In the genomic region with DNA sequence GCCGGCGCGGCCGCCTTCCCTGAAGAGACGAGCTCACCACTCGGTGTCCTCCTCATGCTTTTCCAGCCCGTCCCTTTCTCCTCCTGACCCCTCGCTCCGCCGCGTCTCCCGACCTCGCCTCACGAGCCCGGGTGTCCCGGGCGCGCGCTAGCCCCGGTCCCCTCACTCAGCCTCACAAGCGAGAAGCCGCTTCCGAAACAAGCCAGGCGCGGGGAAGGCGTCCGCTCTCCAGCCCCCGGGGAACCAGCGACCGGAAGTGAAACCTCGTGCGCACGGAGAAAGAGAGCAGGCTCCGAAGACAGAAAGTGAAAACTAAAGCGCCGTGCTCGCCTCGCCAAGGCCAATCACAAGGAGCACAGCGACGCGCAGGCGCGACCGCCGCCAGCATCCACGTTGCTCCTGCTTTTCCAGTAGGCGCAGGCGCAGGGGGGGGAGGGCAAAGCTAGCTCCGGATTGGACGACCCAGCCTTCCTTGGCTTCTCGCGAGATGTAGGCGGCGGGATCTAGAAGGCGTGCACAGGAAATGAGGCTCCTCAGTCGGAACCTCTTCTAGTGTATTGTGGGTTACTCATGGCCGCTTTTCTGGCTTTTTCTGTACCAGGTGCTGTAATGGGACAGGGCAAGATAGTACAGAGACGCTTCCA, we compare ENCODE assay signal across 8 mouse cellular contexts. TPM values are rescaled to one million over a fixed set of nuclear protein-coding genes. Genes with fewer than 3 reads are reported as not detected.
DNase-seq lines count a peak whose midpoint lies in the region; ATAC-seq and TF ChIP-seq lines count a peak whose summit lies in the region.

A gene (minus strand): TSS at position 314 of the 644 bp plus-strand sequence.

- peak within 1 kb of the TSS; percentile 88 for H3K4me3 ChIP-seq in bone marrow, adult 2 months (replicated peaks; ENCODE audit: control insufficient read depth, low read depth, low read length)
- H3K4me3 ChIP-seq in embryonic facial prominence, embryonic 15.5 days (replicated peaks), result peak within 1 kb of the TSS; percentile 98
- peak within 1 kb of the TSS; percentile 94 for H3K4me3 ChIP-seq in limb, embryonic 14.5 days (replicated peaks; ENCODE audit: low read length)
- H3K4me3 ChIP-seq in midbrain, postnatal 0 days (ENCODE audit: low read depth, low read length), result peak within 1 kb of the TSS; percentile 97

- peak within 1 kb of the TSS; percentile 68 for H3K4me2 ChIP-seq in embryonic facial prominence, embryonic 15.5 days (replicated peaks)
- peak within 1 kb of the TSS; percentile 52 for H3K4me2 ChIP-seq in limb, embryonic 14.5 days (replicated peaks; ENCODE audit: low read depth, low read length, severe bottlenecking)
- peak within 1 kb of the TSS; percentile 88 for H3K4me2 ChIP-seq in midbrain, postnatal 0 days (ENCODE audit: low read depth, low read length, poor library complexity, severe bottlenecking)

- DNase-seq in 416B (ENCODE audit: low read depth), result peak; percentile 99
- DNase-seq in heart, adult 8-10 months (ENCODE audit: low spot score), result peak; percentile 97
- DNase-seq in kidney, adult 9 months, result peak; percentile 99
- DNase-seq in limb, embryonic 14.5 days (ENCODE audit: low spot score), result peak; percentile 99
- peak; percentile 99 for DNase-seq in midbrain, postnatal 0 days (ENCODE audit: low spot score)
- peak; percentile 90 to 91 for DNase-seq in spleen, postnatal 14 days (ENCODE audit: low spot score in 2 of 2)

- no peak for TF ChIP-seq POLR2A in bone marrow, adult 2 months (IDR thresholded peaks at IDR 0.05; ENCODE audit: borderline replicate concordance, control insufficient read depth, low read depth, low read length)
- TF ChIP-seq POLR2A in limb, embryonic 14.5 days (IDR thresholded peaks at IDR 0.05; ENCODE audit: borderline replicate concordance, extremely low read depth, insufficient read depth, insufficient read length), result 0 out of 2 replicates have a peak, but pooled peaks have one; percentile 56

- H3K9ac ChIP-seq in embryonic facial prominence, embryonic 15.5 days, result peak within 1 kb of the TSS; percentile 87
- peak within 1 kb of the TSS; percentile 88 for H3K9ac ChIP-seq in limb, embryonic 14.5 days (ENCODE audit: low read depth, low read length, severe bottlenecking)
- peak within 1 kb of the TSS; percentile 79 for H3K9ac ChIP-seq in midbrain, postnatal 0 days (replicated peaks; ENCODE audit: low read length, poor library complexity, severe bottlenecking)

- H3K27me3 ChIP-seq in embryonic facial prominence, embryonic 15.5 days, result no peaks in the 10 kb centered on the region
- H3K27me3 ChIP-seq in limb, embryonic 14.5 days (ENCODE audit: control insufficient read depth, insufficient read depth, low read length), result no peaks in the 10 kb centered on the region
- H3K27me3 ChIP-seq in midbrain, postnatal 0 days (ENCODE audit: insufficient read depth, low read length), result no peaks in the 10 kb centered on the region; the same call in 1 of the 2 replicates

- WGBS in bone marrow, adult 2 months, result under 1% methylated on average over 58 of the region's 58 CpGs
- 1% methylated on average over 58 of the region's 58 CpGs for WGBS in embryonic facial prominence, embryonic 15.5 days
- WGBS in limb, embryonic 14.5 days, result under 1% methylated on average over 58 of the region's 58 CpGs
- WGBS in midbrain, postnatal 0 days, result under 1% methylated on average over 58 of the region's 58 CpGs

- TF ChIP-seq CTCF in bone marrow, adult 2 months (IDR thresholded peaks at IDR 0.05; ENCODE audit: control insufficient read depth, insufficient read depth, low read length), result no peak
- TF ChIP-seq CTCF in midbrain, postnatal 0 days (IDR thresholded peaks at IDR 0.05), result no peak

- H3K27ac ChIP-seq in bone marrow, adult 2 months (ENCODE audit: control insufficient read depth, insufficient read depth, low read depth, low read length, poor library complexity), result peak within 1 kb of the TSS; percentile 74
- peak within 1 kb of the TSS; percentile 98 for H3K27ac ChIP-seq in embryonic facial prominence, embryonic 15.5 days (replicated peaks)
- H3K27ac ChIP-seq in limb, embryonic 14.5 days (replicated peaks; ENCODE audit: low read depth, low read length), result peak within 1 kb of the TSS; percentile 96
- peak within 1 kb of the TSS; percentile 89 for H3K27ac ChIP-seq in midbrain, postnatal 0 days (ENCODE audit: low read depth, low read length)

- H3K9me3 ChIP-seq in embryonic facial prominence, embryonic 15.5 days (replicated peaks), result no peaks in the 10 kb centered on the region
- no peaks in the 10 kb centered on the region for H3K9me3 ChIP-seq in limb, embryonic 14.5 days (ENCODE audit: control insufficient read depth, low read length)
- no peaks in the 10 kb centered on the region for H3K9me3 ChIP-seq in midbrain, postnatal 0 days (ENCODE audit: low read length)

- no peaks in the 10 kb centered on the region for H3K4me1 ChIP-seq in bone marrow, adult 2 months (ENCODE audit: control insufficient read depth, insufficient read depth, low read length)
- 0 out of 2 replicates have a peak, but pooled peaks cover 2% of the 10 kb centered on the region for H3K4me1 ChIP-seq in embryonic facial prominence, embryonic 15.5 days
- no peaks in the 10 kb centered on the region for H3K4me1 ChIP-seq in limb, embryonic 14.5 days (ENCODE audit: control insufficient read depth, insufficient read depth, low read length)
- H3K4me1 ChIP-seq in midbrain, postnatal 0 days (ENCODE audit: insufficient read depth, low read length), result no peaks in the 10 kb centered on the region

- ATAC-seq in embryonic facial prominence, embryonic 15.5 days (ENCODE audit: insufficient number of reproducible peaks, low FRiP score, low TSS enrichment, low read depth), result peak; percentile 100
- ATAC-seq in limb, embryonic 14.5 days (ENCODE audit: low FRiP score, low read depth), result peak; percentile 98
- peak; percentile 99 for ATAC-seq in midbrain, postnatal 0 days (ENCODE audit: low FRiP score)

- no peaks in the 10 kb centered on the region for H3K36me3 ChIP-seq in embryonic facial prominence, embryonic 15.5 days
- no peaks in the 10 kb centered on the region for H3K36me3 ChIP-seq in limb, embryonic 14.5 days (ENCODE audit: control insufficient read depth, insufficient read depth, low read length)
- no peaks in the 10 kb centered on the region for H3K36me3 ChIP-seq in midbrain, postnatal 0 days (ENCODE audit: insufficient read depth, low read length)

RNA-seq across cellular contexts. Expression of the gene that starts here (rescaled TPM):
- 4.0 and 7.3 TPM in 2 replicates for polyA plus RNA-seq in bone marrow, adult 2 months (2011; ENCODE audit: insufficient read depth, insufficient read length, low replicate concordance, missing spikeins)
- polyA plus RNA-seq in embryonic facial prominence, embryonic 15.5 days (2015; fragmentation: Nextera tagmentation; extraction: Ambion mirVana), result 14.2 and 15.1 TPM in 2 replicates
- total RNA-seq in heart, adult 8-10 months (2022), result 10 to 100 TPM; 10.5 to 14.1 (median 12.5) TPM
- 24.6 and 29.9 TPM in 2 replicates for polyA plus RNA-seq in limb, embryonic 14.5 days (2012; rRNA removed)
- polyA plus RNA-seq in limb, embryonic 14.5 days (2014; fragmentation: Nextera tagmentation; extraction: Ambion mirVana), result 19.6 and 19.7 TPM in 2 replicates
- 34.9 and 40.8 TPM in 2 replicates for total RNA-seq in midbrain, postnatal 0 days (2014; rRNA removed)
- 6.8 and 10.1 TPM in 2 replicates for polyA plus RNA-seq in midbrain, postnatal 0 days (2015; fragmentation: Nextera tagmentation; extraction: Ambion mirVana)

Comparison
In these comparisons a context has a peak if more than half of its experiments do, and no peak if none do; other contexts are left out.
1. Peak in every context shown above with its lines: DNase-seq, ATAC-seq, H3K4me3 ChIP-seq and H3K27ac ChIP-seq.